Mouse (Mus musculus) hematopoietic stem cell, adult 5-6 weeks (primary cell): ENCODE results near the gene Ubfd1. TPM values are rescaled to one million over a fixed set of nuclear protein-coding genes. Genes with fewer than 3 reads are reported as not detected.

Source experiments
- ATAC-seq, 2 experiments: fragments of 125-278 bp in 1 of 2; replicated peaks in 1 of 2; 2 replicates each; pipeline ENCODE4 v1.8.0; 2016 to 2017; ENCODE audit warnings: inconsistent platforms in 2 of 2, mild to moderate bottlenecking in 2 of 2, moderate number of reproducible peaks in 2 of 2, low read depth in 1 of 2, moderate TSS enrichment in 1 of 2; ENCODE audit not compliant: low FRiP score in 2 of 2, poor library complexity in 2 of 2, severe bottlenecking in 2 of 2, insufficient read depth in 1 of 2, low TSS enrichment in 1 of 2
- total RNA-seq: library from RNA; stranded (forward); fragments of 172-1452, 232-1000 nt; gene quantifications from 2 replicates; pipeline ENCODE4 v1.2.3, GENCODE M21; 2017

The Ubfd1 gene
- total RNA-seq, result 33.9 and 39.3 TPM in 2 replicates

DNA sequence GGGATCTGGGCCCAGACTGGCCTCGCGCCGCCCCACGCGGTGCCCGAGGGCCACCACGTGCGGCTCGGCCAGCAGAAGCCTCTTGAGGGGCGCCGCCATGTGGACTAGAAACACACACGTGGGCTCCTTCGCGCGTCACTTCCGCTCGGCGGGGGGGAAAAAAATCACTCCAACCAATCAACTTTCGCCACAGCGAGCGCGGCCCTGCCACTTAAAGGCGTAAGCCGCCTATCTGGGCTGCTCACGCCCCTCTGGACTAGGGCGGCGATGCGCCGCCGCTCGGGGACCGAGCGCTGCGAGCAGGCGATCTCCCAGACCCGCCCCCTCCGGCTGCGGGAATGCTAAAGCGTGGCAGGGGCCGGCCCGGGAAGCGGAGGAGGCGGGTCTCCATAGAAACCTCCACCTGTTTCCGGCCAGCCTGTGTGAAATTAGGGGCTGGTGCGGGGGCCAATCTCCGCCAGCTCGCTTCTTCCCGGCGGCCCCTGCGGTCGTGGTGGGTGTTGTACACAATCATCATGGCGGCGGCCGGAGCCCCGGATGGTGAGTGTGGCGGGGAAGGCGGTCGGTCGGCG lies at the start of gene Ubfd1, which contains the start of gene Ears2:
Ubfd1 (plus strand) TSS at position 231 of the 572 bp plus-strand sequence.
Ears2 (minus strand) TSS at position 319 of the 572 bp plus-strand sequence.
- ATAC-seq, result peak; percentile 87 to 90

DNA sequence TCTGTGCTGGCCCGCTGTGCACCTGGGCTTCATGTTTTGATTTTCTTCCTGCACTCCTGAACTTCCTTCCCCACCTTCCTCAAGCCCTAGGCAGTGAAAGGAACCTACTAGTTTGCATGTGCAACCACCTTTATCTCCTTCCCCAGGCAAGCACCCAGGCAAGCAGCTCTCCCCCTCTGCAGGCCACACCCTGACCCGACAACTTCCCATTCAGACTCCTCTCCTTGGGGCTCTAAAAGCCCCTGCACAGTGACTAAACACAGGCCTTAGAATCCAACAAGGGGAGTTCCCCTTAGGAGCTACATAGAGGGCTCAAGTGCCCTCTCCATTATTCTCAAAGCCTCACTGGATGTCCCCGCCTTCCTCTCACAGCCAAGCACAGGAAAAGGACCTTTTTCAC lies 48.7 kb upstream of the Ubfd1 start:
- ATAC-seq, result peak; percentile 54 to 57

GRCm38 (mm10) chr7:122018978-122019377 lies 48.0 kb upstream of the Ubfd1 start:
- no peak for ATAC-seq

- ATAC-seq, result no peak
These were observed 46.7 kb upstream of the Ubfd1 start for GRCm38 (mm10) chr7:122020273-122020666.

DNA sequence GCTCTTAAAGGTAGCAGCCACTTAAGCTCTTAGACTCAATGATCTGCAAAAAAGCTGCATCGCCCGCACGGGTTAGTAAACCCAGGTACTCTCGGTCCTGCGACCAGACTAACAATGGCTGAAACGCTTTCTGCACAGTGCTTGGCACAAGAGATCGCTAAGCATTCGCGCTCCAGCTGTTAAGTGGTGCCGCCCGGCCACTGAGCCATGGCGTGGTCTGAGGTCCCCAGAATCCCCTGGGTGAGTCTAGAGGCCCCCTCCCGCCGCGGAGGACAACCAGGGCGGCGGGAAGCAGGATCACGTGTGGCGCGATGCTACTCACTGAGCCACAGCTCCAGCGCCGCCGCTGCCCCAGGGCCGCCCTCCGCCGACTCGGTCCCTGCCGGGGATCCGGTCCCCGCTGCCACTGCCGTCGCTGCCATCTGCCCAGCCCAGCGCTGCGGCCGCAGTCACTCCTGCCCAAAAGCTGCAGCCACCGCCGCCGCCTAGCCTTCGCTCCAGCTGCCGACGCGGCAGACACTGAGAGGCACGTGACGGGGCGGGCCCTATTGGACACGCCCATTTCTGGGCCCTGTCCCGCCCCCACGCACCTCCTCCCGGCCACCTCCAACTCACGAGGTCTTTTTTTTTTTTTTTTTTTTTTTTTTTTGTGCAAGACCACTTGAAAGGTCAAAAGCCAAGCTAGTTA lies 46.2 kb upstream of the Ubfd1 start, which contains the start of gene Gga2:
Gga2 (minus strand) TSS at position 556 of the 688 bp plus-strand sequence.
- ATAC-seq, result peak; percentile 83 to 92

GRCm38 (mm10) chr7:122022131-122022530 lies 44.8 kb upstream of the Ubfd1 start:
- ATAC-seq, result no peak

- ATAC-seq, result peak; percentile 27 to 53; a peak in 1 of 4 replicates
These were observed 33.6 kb upstream of the Ubfd1 start for GRCm38 (mm10) chr7:122033371-122033770.

GRCm38 (mm10) chr7:122034348-122034747 lies 32.6 kb upstream of the Ubfd1 start:
- peak; percentile 66 to 69 for ATAC-seq

- ATAC-seq, result no peak
These were observed 22.9 kb upstream of the Ubfd1 start for GRCm38 (mm10) chr7:122044106-122044505.

DNA sequence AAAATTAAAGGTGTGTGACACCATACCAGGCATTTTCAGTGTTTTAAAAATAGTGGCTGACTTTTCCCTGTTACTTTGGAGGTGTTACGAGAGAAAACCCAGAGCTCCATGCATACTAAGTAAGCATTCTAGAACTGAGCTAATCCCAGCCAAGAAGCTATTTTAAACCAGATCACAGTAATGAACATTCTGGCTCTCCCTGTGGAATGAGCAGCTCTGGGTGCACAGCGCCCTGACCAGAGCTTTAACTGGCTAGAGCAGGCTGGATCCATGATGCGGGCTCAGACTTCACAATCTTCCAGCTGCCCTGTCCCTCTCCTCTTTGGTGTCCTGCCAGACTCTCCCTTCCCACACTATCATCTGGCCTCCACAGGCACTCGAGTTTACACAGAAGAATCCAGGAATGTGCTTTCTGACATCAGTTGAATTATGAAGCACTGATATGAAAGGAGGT lies 21.8 kb upstream of the Ubfd1 start:
- no peak for ATAC-seq

GRCm38 (mm10) chr7:122045711-122046110 lies 21.3 kb upstream of the Ubfd1 start:
- no peak for ATAC-seq

- no peak for ATAC-seq
These were observed 20.2 kb upstream of the Ubfd1 start for GRCm38 (mm10) chr7:122046813-122047212.

- no peak for ATAC-seq
These were observed 18.8 kb upstream of the Ubfd1 start for GRCm38 (mm10) chr7:122048191-122048590.

DNA sequence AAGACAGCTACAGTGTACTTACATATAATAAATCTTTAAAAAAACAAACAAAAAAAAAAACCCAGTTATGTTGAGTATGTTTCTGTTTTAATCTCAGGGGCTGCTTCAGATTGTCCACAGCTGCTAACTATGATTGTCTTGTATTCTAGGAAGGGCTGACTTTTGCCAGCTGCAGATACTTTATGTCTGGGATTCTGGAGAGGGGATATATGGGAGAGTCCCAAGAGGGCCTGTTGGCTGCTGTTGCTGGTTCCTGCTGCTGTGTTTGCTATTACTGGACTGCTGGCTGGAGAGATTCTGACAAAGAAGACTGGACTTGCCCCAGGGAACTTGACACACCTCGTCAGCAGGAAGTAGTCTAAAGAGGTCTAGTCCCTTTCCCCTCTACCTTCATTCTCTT lies 16.1 kb upstream of the Ubfd1 start:
- no peak for ATAC-seq

- no peak for ATAC-seq
These were observed 10.3 kb upstream of the Ubfd1 start for GRCm38 (mm10) chr7:122056633-122057032.

DNA sequence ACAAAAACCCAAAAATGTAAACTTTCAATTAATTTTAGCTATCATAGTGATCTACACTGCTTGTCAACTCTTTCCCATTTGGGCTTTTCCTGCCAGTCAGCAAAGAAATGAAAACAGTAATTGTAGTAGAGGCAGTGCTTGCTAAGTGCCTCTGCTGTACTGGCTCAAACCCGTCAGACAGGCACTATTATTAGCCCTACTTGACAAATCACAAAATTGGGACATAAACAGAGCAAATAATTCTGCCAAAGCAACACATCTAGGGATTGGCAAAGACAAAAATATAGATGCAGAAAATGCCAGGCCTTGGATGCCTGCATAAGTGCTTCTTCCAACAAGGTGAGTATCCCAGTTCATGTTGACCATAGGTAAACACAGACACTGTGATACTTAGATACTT lies 1.3 kb upstream of the Ubfd1 start:
- ATAC-seq, result no peak

GRCm38 (mm10) chr7:122066102-122066944 lies 652 bp upstream of the Ubfd1 start:
- no peak for ATAC-seq
